Mouse (Mus musculus): Measurements from ENCODE around the gene Wdr82. TPM values are rescaled to one million over a fixed set of nuclear protein-coding genes. Genes with fewer than 3 reads are reported as not detected.

The Wdr82 gene
- polyA plus RNA-seq, 1 experiment: 140 TPM

- 48% methylated on average over 5 of the region's 5 CpGs for WGBS
- TF ChIP-seq CTCF (IDR thresholded peaks at IDR 0.05; ENCODE audit: borderline replicate concordance, insufficient read depth, low read depth, low read length) (no peak), POLR2A (IDR thresholded peaks at IDR 0.05; ENCODE audit: borderline replicate concordance, insufficient read depth, low read length) (no peak)
These were observed 6.0 kb downstream of the Wdr82 start for GRCm38 (mm10) chr9:106176769-106177168.

GRCm38 (mm10) chr9:106177799-106178198 lies 7.1 kb downstream of the Wdr82 start:
- Histone ChIP-seq H3K27ac (ENCODE audit: insufficient read depth, low read length) (no peak overlapping the region), H3K4me3 (replicated peaks; ENCODE audit: insufficient read depth, low read depth, low read length) (no peak overlapping the region), H3K4me1 (ENCODE audit: control insufficient read depth, insufficient read depth, low read length) (peaks cover 15% of the 10 kb centered on the region), H3K27me3 (ENCODE audit: control insufficient read depth, insufficient read depth, low read length) (no peaks in the 10 kb centered on the region)
- TF ChIP-seq CTCF (IDR thresholded peaks at IDR 0.05; ENCODE audit: borderline replicate concordance, insufficient read depth, low read depth, low read length) (no peak), POLR2A (IDR thresholded peaks at IDR 0.05; ENCODE audit: borderline replicate concordance, insufficient read depth, low read length) (no peak)
- no peak for DNase-seq
- 58% methylated on average over 6 of the region's 6 CpGs for WGBS

More at GRCm38 (mm10) chr9:106176769-106177168, 6.0 kb downstream of the Wdr82 start:
- Histone ChIP-seq H3K27me3 (ENCODE audit: control insufficient read depth, insufficient read depth, low read length) (no peaks in the 10 kb centered on the region), H3K4me1 (ENCODE audit: control insufficient read depth, insufficient read depth, low read length) (peaks cover 15% of the 10 kb centered on the region), H3K4me3 (replicated peaks; ENCODE audit: insufficient read depth, low read depth, low read length) (no peak overlapping the region), H3K27ac (ENCODE audit: insufficient read depth, low read length) (no peak overlapping the region)
- no peak for DNase-seq

GRCm38 (mm10) chr9:106179454-106179853 lies 8.7 kb downstream of the Wdr82 start:
- no peak overlapping the region for H3K27ac ChIP-seq (ENCODE audit: insufficient read depth, low read length)
- H3K27me3 ChIP-seq (ENCODE audit: control insufficient read depth, insufficient read depth, low read length): no peaks in the 10 kb centered on the region
- no peak overlapping the region for H3K4me3 ChIP-seq (replicated peaks; ENCODE audit: insufficient read depth, low read depth, low read length)
- WGBS: 79% methylated on average over 2 of the region's 2 CpGs
- H3K4me1 ChIP-seq (ENCODE audit: control insufficient read depth, insufficient read depth, low read length): peaks cover 12% of the 10 kb centered on the region
- DNase-seq: no peak
- TF ChIP-seq CTCF (IDR thresholded peaks at IDR 0.05; ENCODE audit: borderline replicate concordance, insufficient read depth, low read depth, low read length): no peak
- no peak for TF ChIP-seq POLR2A (IDR thresholded peaks at IDR 0.05; ENCODE audit: borderline replicate concordance, insufficient read depth, low read length)

- Histone ChIP-seq H3K27ac (ENCODE audit: insufficient read depth, low read length) (no peak overlapping the region), H3K4me3 (replicated peaks; ENCODE audit: insufficient read depth, low read depth, low read length) (no peak overlapping the region), H3K4me1 (ENCODE audit: control insufficient read depth, insufficient read depth, low read length) (peaks cover 8% of the 10 kb centered on the region), H3K27me3 (ENCODE audit: control insufficient read depth, insufficient read depth, low read length) (no peaks in the 10 kb centered on the region)
- no peak for DNase-seq
- TF ChIP-seq CTCF (IDR thresholded peaks at IDR 0.05; ENCODE audit: borderline replicate concordance, insufficient read depth, low read depth, low read length) (no peak), POLR2A (IDR thresholded peaks at IDR 0.05; ENCODE audit: borderline replicate concordance, insufficient read depth, low read length) (no peak)
- WGBS: 86% methylated on average over 3 of the region's 3 CpGs
These were observed 9.2 kb downstream of the Wdr82 start for GRCm38 (mm10) chr9:106179964-106180363.

GRCm38 (mm10) chr9:106182146-106182545 lies 11.4 kb downstream of the Wdr82 start:
- no peaks in the 10 kb centered on the region for H3K27me3 ChIP-seq (ENCODE audit: control insufficient read depth, insufficient read depth, low read length)
- no peak overlapping the region for H3K4me3 ChIP-seq (replicated peaks; ENCODE audit: insufficient read depth, low read depth, low read length)
- no peak for DNase-seq
- 75% methylated on average over 4 of the region's 4 CpGs for whole genome bisulfite sequencing
- peaks cover 8% of the 10 kb centered on the region for H3K4me1 ChIP-seq (ENCODE audit: control insufficient read depth, insufficient read depth, low read length)
- H3K27ac ChIP-seq (ENCODE audit: insufficient read depth, low read length): no peak overlapping the region
- TF ChIP-seq POLR2A (IDR thresholded peaks at IDR 0.05; ENCODE audit: borderline replicate concordance, insufficient read depth, low read length) (no peak), CTCF (IDR thresholded peaks at IDR 0.05; ENCODE audit: borderline replicate concordance, insufficient read depth, low read depth, low read length) (no peak)

- H3K4me1 ChIP-seq (ENCODE audit: control insufficient read depth, insufficient read depth, low read length): peaks cover 9% of the 10 kb centered on the region
- WGBS: 92% methylated on average over 5 of the region's 5 CpGs
- no peaks in the 10 kb centered on the region for H3K27me3 ChIP-seq (ENCODE audit: control insufficient read depth, insufficient read depth, low read length)
- TF ChIP-seq POLR2A (IDR thresholded peaks at IDR 0.05; ENCODE audit: borderline replicate concordance, insufficient read depth, low read length): no peak
- TF ChIP-seq CTCF (IDR thresholded peaks at IDR 0.05; ENCODE audit: borderline replicate concordance, insufficient read depth, low read depth, low read length): no peak
- H3K27ac ChIP-seq (ENCODE audit: insufficient read depth, low read length): no peak overlapping the region
- DNase-seq: no peak
- H3K4me3 ChIP-seq (replicated peaks; ENCODE audit: insufficient read depth, low read depth, low read length): no peak overlapping the region
These were observed 13.3 kb downstream of the Wdr82 start for GRCm38 (mm10) chr9:106183996-106184395.

GRCm38 (mm10) chr9:106191355-106191754 lies 20.6 kb downstream of the Wdr82 start:
- H3K27ac ChIP-seq (ENCODE audit: insufficient read depth, low read length): no peak overlapping the region
- no peak for DNase-seq
- peaks cover 25% of the 10 kb centered on the region for H3K4me1 ChIP-seq (ENCODE audit: control insufficient read depth, insufficient read depth, low read length)
- WGBS: 84% methylated on average over 1 of the region's 1 CpGs
- no peaks in the 10 kb centered on the region for H3K27me3 ChIP-seq (ENCODE audit: control insufficient read depth, insufficient read depth, low read length)
- H3K4me3 ChIP-seq (replicated peaks; ENCODE audit: insufficient read depth, low read depth, low read length): no peak overlapping the region
- TF ChIP-seq CTCF (IDR thresholded peaks at IDR 0.05; ENCODE audit: borderline replicate concordance, insufficient read depth, low read depth, low read length): no peak
- no peak for TF ChIP-seq POLR2A (IDR thresholded peaks at IDR 0.05; ENCODE audit: borderline replicate concordance, insufficient read depth, low read length)

GRCm38 (mm10) chr9:106192024-106192423 lies 21.3 kb downstream of the Wdr82 start:
- Histone ChIP-seq H3K27me3 (ENCODE audit: control insufficient read depth, insufficient read depth, low read length) (no peaks in the 10 kb centered on the region), H3K4me1 (ENCODE audit: control insufficient read depth, insufficient read depth, low read length) (peaks cover 27% of the 10 kb centered on the region), H3K4me3 (replicated peaks; ENCODE audit: insufficient read depth, low read depth, low read length) (no peak overlapping the region), H3K27ac (ENCODE audit: insufficient read depth, low read length) (no peak overlapping the region)
- WGBS: 91% methylated on average over 8 of the region's 8 CpGs
- TF ChIP-seq CTCF (IDR thresholded peaks at IDR 0.05; ENCODE audit: borderline replicate concordance, insufficient read depth, low read depth, low read length) (no peak), POLR2A (IDR thresholded peaks at IDR 0.05; ENCODE audit: borderline replicate concordance, insufficient read depth, low read length) (no peak)
- no peak for DNase-seq
